Mouse (Mus musculus): ENCODE data around the gene Zfp865. TPM values are rescaled to one million over a fixed set of nuclear protein-coding genes. Genes with fewer than 3 reads are reported as not detected.
A peak's percentile ranks its signal among the peaks of the same experiment; 100 is the strongest.

Zfp865 gene
- polyA plus RNA-seq, 1 experiment from 2014 or later = 2.6 TPM

- Histone ChIP-seq H3K27ac (no peak overlapping the region), H3K36me3 (no peaks in the 10 kb centered on the region), H3K4me2 (peak overlapping the region; percentile 57), H3K4me3 (peak overlapping the region; percentile 38), H3K9me3 (replicated peaks) (no peaks in the 10 kb centered on the region), H3K9ac (peak overlapping the region; percentile 47), H3K27me3 (replicated peaks) (peaks cover 78% of the 10 kb centered on the region), H3K4me1 (peaks cover 29% of the 10 kb centered on the region)
- ATAC-seq = no peak
- 5% methylated on average over 54 of the region's 55 CpGs for WGBS (ENCODE audit: insufficient replicate concordance)
These were observed 36.6 kb downstream of the Zfp865 start for GRCm38 (mm10) chr7:5056651-5057263.

DNA sequence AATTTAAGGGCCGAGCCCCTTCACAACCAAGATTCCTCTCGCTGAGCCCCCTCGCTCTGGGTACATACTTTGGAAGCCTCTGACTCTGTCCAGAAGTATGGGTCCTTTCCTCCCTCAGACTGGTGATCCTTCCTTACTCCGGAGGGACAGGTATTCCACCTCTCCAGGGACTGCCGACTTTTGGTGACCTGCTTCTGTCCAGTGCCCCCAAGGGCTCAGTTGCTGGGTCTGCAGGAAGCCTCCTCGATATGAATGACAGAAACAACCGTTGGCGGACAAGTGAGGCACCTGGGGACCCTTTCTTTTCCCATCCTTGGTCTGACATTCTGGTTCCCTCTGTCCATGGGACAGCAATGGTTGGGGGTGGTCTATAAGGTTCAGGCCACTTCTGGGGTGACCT lies 37.2 kb downstream of the Zfp865 start:
- peak overlapping the region; percentile 57; the same call in 1 of the 2 replicates for H3K4me2 ChIP-seq
- no peak overlapping the region for H3K27ac ChIP-seq
- peaks cover 72% of the 10 kb centered on the region for H3K27me3 ChIP-seq (replicated peaks)
- no peak for ATAC-seq
- no peaks in the 10 kb centered on the region for H3K36me3 ChIP-seq
- 27% methylated on average over 8 of the region's 8 CpGs for WGBS (ENCODE audit: insufficient replicate concordance)
- peak overlapping the region; percentile 38; the same call in 1 of the 2 replicates for H3K4me3 ChIP-seq
- no peaks in the 10 kb centered on the region for H3K9me3 ChIP-seq (replicated peaks)
- H3K4me1 ChIP-seq = peaks cover 23% of the 10 kb centered on the region
- H3K9ac ChIP-seq = no peak overlapping the region; the same call in 1 of the 2 replicates

- Histone ChIP-seq H3K27ac (no peak overlapping the region), H3K27me3 (replicated peaks) (peaks cover 68% of the 10 kb centered on the region), H3K4me1 (peaks cover 18% of the 10 kb centered on the region), H3K9ac (no peak overlapping the region), H3K4me3 (no peak overlapping the region), H3K9me3 (replicated peaks) (no peaks in the 10 kb centered on the region), H3K36me3 (no peaks in the 10 kb centered on the region), H3K4me2 (no peak overlapping the region)
- no peak for ATAC-seq
- 24% methylated on average over 11 of the region's 11 CpGs for WGBS (ENCODE audit: insufficient replicate concordance)
These were observed 37.6 kb downstream of the Zfp865 start for GRCm38 (mm10) chr7:5057804-5058203.

- Histone ChIP-seq H3K4me1 (peaks cover 22% of the 10 kb centered on the region), H3K4me3 (no peak overlapping the region), H3K4me2 (no peak overlapping the region), H3K27ac (no peak overlapping the region), H3K9me3 (replicated peaks) (no peaks in the 10 kb centered on the region), H3K36me3 (no peaks in the 10 kb centered on the region), H3K9ac (no peak overlapping the region), H3K27me3 (replicated peaks) (peaks cover 60% of the 10 kb centered on the region)
- 62% methylated on average over 1 of the region's 1 CpGs for WGBS (ENCODE audit: insufficient replicate concordance)
- no peak for ATAC-seq
These were observed 38.5 kb downstream of the Zfp865 start for GRCm38 (mm10) chr7:5058631-5059030.

- peaks cover 52% of the 10 kb centered on the region for H3K27me3 ChIP-seq (replicated peaks)
- H3K4me1 ChIP-seq = peaks cover 30% of the 10 kb centered on the region
- H3K4me3 ChIP-seq = no peak overlapping the region
- WGBS (ENCODE audit: insufficient replicate concordance) = 82% methylated on average over 12 of the region's 12 CpGs
- no peaks in the 10 kb centered on the region for H3K9me3 ChIP-seq (replicated peaks)
- peak overlapping the region; percentile 96 for H3K4me2 ChIP-seq
- peaks cover 5% of the 10 kb centered on the region for H3K36me3 ChIP-seq
- H3K27ac ChIP-seq = no peak overlapping the region
- ATAC-seq = no peak
- no peak overlapping the region for H3K9ac ChIP-seq
These were observed 39.2 kb downstream of the Zfp865 start for GRCm38 (mm10) chr7:5059421-5059820.

DNA sequence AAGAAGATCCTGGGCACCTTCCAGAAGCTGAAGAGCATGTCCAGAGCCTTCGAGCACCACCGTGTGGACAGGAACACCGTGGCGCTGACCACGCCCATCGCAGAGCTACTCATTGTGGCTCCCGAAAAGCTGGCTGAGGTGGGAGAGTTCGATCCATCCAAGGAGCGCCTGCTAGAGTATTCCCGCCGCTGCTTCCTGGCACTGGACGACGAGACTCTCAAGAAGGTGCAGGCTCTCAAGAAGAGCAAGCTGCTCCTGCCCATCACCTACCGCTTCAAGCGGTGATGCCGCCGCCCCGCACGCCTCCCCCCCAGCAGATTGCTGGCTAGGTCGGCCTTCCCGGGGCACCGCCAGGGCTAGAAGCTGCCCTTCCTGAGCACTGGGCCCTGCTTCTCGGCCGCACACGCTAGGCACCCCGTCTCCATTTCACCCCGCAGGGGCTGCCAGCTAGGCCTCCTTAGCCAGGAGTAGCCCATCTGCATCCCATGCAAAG lies 40.1 kb downstream of the Zfp865 start:
- WGBS (ENCODE audit: insufficient replicate concordance) = 1% methylated on average over 24 of the region's 27 CpGs
- peaks cover 11% of the 10 kb centered on the region for H3K36me3 ChIP-seq
- peak overlapping the region; percentile 99 for H3K27ac ChIP-seq
- H3K9ac ChIP-seq = peak overlapping the region; percentile 94
- no peaks in the 10 kb centered on the region for H3K9me3 ChIP-seq (replicated peaks)
- H3K27me3 ChIP-seq (replicated peaks) = peaks cover 43% of the 10 kb centered on the region
- peak overlapping the region; percentile 77 for H3K4me3 ChIP-seq
- peak overlapping the region; percentile 96 for H3K4me2 ChIP-seq
- peaks cover 37% of the 10 kb centered on the region for H3K4me1 ChIP-seq
- peak; percentile 16 for ATAC-seq

GRCm38 (mm10) chr7:5060944-5061773 lies 41.0 kb downstream of the Zfp865 start:
- Histone ChIP-seq H3K4me3 (peak overlapping the region; percentile 77), H3K9me3 (replicated peaks) (no peaks in the 10 kb centered on the region), H3K27ac (peak overlapping the region; percentile 99), H3K27me3 (replicated peaks) (peaks cover 34% of the 10 kb centered on the region), H3K36me3 (peaks cover 20% of the 10 kb centered on the region), H3K4me1 (peaks cover 46% of the 10 kb centered on the region), H3K9ac (peak overlapping the region; percentile 94), H3K4me2 (peak overlapping the region; percentile 96)
- 0% methylated on average over 60 of the region's 60 CpGs for WGBS (ENCODE audit: insufficient replicate concordance)
- peak; percentile 85 for ATAC-seq

- H3K36me3 ChIP-seq = peaks cover 27% of the 10 kb centered on the region
- H3K27me3 ChIP-seq (replicated peaks) = peaks cover 27% of the 10 kb centered on the region
- peak within 1 kb of the TSS; percentile 77 for H3K4me3 ChIP-seq
- peaks cover 53% of the 10 kb centered on the region for H3K4me1 ChIP-seq
- H3K27ac ChIP-seq = peak within 1 kb of the TSS; percentile 99
- H3K9me3 ChIP-seq (replicated peaks) = no peaks in the 10 kb centered on the region
- H3K9ac ChIP-seq = peak within 1 kb of the TSS; percentile 94
- ATAC-seq = peak; percentile 78
- peak within 1 kb of the TSS; percentile 96 for H3K4me2 ChIP-seq
- under 1% methylated on average over 56 of the region's 65 CpGs for WGBS (ENCODE audit: insufficient replicate concordance)
These were observed 41.7 kb downstream of the Zfp865 start, which contains the start of gene U2af2 for GRCm38 (mm10) chr7:5061774-5062359. U2af2 (plus strand) TSS chr7:5062143.

DNA sequence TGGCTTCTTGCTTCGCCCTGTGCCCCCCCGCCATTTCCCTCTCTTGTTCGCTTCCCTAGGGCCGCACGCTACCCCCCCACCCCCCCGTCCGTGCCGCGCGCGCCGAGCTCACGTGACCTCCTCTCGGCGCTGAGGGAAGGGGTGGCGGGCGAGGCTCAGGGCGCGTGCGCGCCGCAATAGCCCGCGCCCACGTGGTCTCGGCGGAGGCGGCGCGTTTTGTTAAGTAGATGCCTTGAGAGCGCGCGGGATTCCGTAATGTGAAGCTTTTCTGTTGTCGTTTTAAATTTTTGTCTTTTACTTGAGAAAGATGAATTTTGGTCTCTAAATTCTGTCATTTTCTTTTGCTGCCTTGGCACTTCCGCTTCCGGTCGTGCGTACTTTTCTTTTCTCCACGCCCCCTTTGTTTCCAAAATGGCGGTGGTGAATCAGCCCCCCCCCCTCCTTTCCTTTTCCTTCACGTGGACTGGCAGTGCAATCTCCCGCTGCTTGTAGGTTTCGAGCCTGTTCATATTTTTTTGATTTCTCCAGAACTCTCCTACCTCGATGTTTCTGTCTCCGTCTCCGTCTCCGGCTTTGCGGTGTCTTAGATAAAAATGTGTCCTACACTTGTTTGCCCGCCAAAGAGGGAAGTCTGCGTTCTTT lies 42.3 kb downstream of the Zfp865 start:
- no peaks in the 10 kb centered on the region for H3K9me3 ChIP-seq (replicated peaks)
- peak overlapping the region; percentile 94 for H3K9ac ChIP-seq
- H3K4me1 ChIP-seq = peaks cover 59% of the 10 kb centered on the region
- H3K27me3 ChIP-seq (replicated peaks) = peaks cover 21% of the 10 kb centered on the region
- H3K36me3 ChIP-seq = peaks cover 33% of the 10 kb centered on the region
- ATAC-seq = peak; percentile 62
- H3K4me2 ChIP-seq = peak overlapping the region; percentile 96
- peak overlapping the region; percentile 99 for H3K27ac ChIP-seq
- peak overlapping the region; percentile 77 for H3K4me3 ChIP-seq
- WGBS (ENCODE audit: insufficient replicate concordance) = under 1% methylated on average over 51 of the region's 51 CpGs

GRCm38 (mm10) chr7:5064886-5065285 lies 44.7 kb downstream of the Zfp865 start:
- peak overlapping the region; percentile 77; the same call in 1 of the 2 replicates for H3K4me3 ChIP-seq
- peak overlapping the region; percentile 96 for H3K4me2 ChIP-seq
- ATAC-seq = no peak
- H3K27me3 ChIP-seq (replicated peaks) = no peaks in the 10 kb centered on the region
- H3K36me3 ChIP-seq = peaks cover 57% of the 10 kb centered on the region
- H3K27ac ChIP-seq = no peak overlapping the region
- 81% methylated on average over 6 of the region's 6 CpGs for WGBS (ENCODE audit: insufficient replicate concordance)
- H3K9ac ChIP-seq = 0 out of 2 replicates have a peak overlapping the region, but pooled peaks have one; percentile 94
- no peaks in the 10 kb centered on the region for H3K9me3 ChIP-seq (replicated peaks)
- H3K4me1 ChIP-seq = peaks cover 61% of the 10 kb centered on the region

DNA sequence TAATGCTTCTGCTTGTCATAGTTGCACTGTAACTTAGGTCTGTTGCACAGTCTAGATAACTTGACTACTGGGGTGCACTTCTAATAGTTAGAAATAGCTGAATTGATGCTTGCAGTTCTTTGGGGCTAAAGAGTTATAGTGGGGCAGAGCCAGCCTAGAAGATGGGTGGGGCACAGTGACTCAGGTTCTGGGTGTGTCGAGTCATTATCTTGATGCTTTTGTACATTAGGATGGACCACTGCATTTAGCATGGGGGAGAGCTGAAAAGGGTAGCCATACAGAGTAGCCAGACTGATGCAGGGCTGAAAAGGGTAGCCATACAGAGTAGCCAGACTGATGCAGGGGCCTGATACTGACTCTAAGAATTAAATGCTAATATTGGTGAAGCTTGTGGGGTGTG lies 53.4 kb downstream of the Zfp865 start:
- H3K4me2 ChIP-seq = peak overlapping the region; percentile 59
- peaks cover 80% of the 10 kb centered on the region for H3K4me1 ChIP-seq
- no peaks in the 10 kb centered on the region for H3K27me3 ChIP-seq (replicated peaks)
- peak overlapping the region; percentile 24 for H3K4me3 ChIP-seq
- WGBS (ENCODE audit: insufficient replicate concordance) = 15% methylated on average over 1 of the region's 1 CpGs
- H3K9me3 ChIP-seq (replicated peaks) = no peaks in the 10 kb centered on the region
- peak overlapping the region; percentile 40 for H3K9ac ChIP-seq
- H3K27ac ChIP-seq = peak overlapping the region; percentile 85
- peaks cover 99% of the 10 kb centered on the region for H3K36me3 ChIP-seq
- peak; percentile 81 for ATAC-seq
